Mouse (Mus musculus): Measurements from ENCODE around the gene Rhbdl3. TPM values are rescaled to one million over a fixed set of nuclear protein-coding genes. Genes with fewer than 3 reads are reported as not detected.

Rhbdl3 gene
- 7.3 and 8.3 TPM in 2 replicates for polyA plus RNA-seq (2015; fragmentation: Nextera tagmentation; extraction: Ambion mirVana)

- peaks cover 37% of the 10 kb centered on the region for H3K4me1 ChIP-seq
- ATAC-seq (ENCODE audit: insufficient number of reproducible peaks, low FRiP score, low TSS enrichment, low read depth), result peak; percentile 70
- peak within 1 kb of the TSS; percentile 97 for H3K4me2 ChIP-seq (replicated peaks)
- peak within 1 kb of the TSS; percentile 44; the same call in 1 of the 2 replicates for H3K27ac ChIP-seq (replicated peaks)
- no peaks in the 10 kb centered on the region for H3K36me3 ChIP-seq
- under 1% methylated on average over 67 of the region's 81 CpGs for WGBS
- H3K9me3 ChIP-seq (replicated peaks), result no peaks in the 10 kb centered on the region
- H3K4me3 ChIP-seq (replicated peaks), result peak within 1 kb of the TSS; percentile 73
- peak within 1 kb of the TSS; percentile 62 for H3K9ac ChIP-seq
- H3K27me3 ChIP-seq, result peaks cover 32% of the 10 kb centered on the region
Measured at GRCm38 (mm10) chr11:80300551-80301315, at the start of gene Rhbdl3. Gene Rhbdl3, plus strand, starts transcription at chr11:80300912.

GRCm38 (mm10) chr11:80264137-80264536, 36.6 kb upstream of the Rhbdl3 start:
- H3K4me3 ChIP-seq (replicated peaks), result no peak overlapping the region
- no peak for ATAC-seq (ENCODE audit: insufficient number of reproducible peaks, low FRiP score, low TSS enrichment, low read depth)
- H3K27me3 ChIP-seq, result no peaks in the 10 kb centered on the region
- H3K4me2 ChIP-seq (replicated peaks), result no peak overlapping the region
- no peaks in the 10 kb centered on the region for H3K9me3 ChIP-seq (replicated peaks)
- no peak overlapping the region for H3K9ac ChIP-seq
- H3K4me1 ChIP-seq, result no peaks in the 10 kb centered on the region
- peaks cover 60% of the 10 kb centered on the region for H3K36me3 ChIP-seq
- H3K27ac ChIP-seq (replicated peaks), result no peak overlapping the region
- WGBS, result 93% methylated on average over 8 of the region's 8 CpGs

- no peak overlapping the region for H3K27ac ChIP-seq (replicated peaks)
- 73% methylated on average over 5 of the region's 5 CpGs for WGBS
Measured at GRCm38 (mm10) chr11:80271096-80271495, 29.6 kb upstream of the Rhbdl3 start.

DNA sequence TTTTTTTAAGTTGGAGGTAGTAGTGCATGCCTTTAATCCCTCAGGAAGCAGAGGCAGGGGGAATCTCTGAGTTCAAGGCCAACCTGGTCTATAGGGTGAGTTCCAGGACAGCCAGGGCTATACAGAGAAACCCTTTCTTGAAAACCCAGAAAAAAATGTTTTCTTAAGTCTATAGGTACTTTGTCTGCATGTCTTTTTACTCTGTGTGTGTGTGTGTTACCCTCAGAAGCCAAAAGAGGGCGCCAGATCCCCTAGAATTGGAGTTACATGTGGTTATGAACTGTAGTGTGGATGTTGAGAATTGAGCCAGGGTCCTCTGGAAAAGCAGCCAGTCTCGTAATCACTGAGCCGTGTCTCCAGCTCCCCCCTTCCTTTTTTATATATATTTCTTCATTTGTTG, 25.7 kb upstream of the Rhbdl3 start:
- H3K4me1 ChIP-seq, result no peaks in the 10 kb centered on the region
- no peaks in the 10 kb centered on the region; the same call in 1 of the 2 replicates for H3K9me3 ChIP-seq (replicated peaks)
- no peak overlapping the region for H3K9ac ChIP-seq
- H3K36me3 ChIP-seq, result no peaks in the 10 kb centered on the region
- H3K4me2 ChIP-seq (replicated peaks), result no peak overlapping the region
- H3K27ac ChIP-seq (replicated peaks), result no peak overlapping the region
- no peak overlapping the region for H3K4me3 ChIP-seq (replicated peaks)
- ATAC-seq (ENCODE audit: insufficient number of reproducible peaks, low FRiP score, low TSS enrichment, low read depth), result no peak
- WGBS, result 68% methylated on average over 3 of the region's 3 CpGs
- H3K27me3 ChIP-seq, result no peaks in the 10 kb centered on the region

More at GRCm38 (mm10) chr11:80271096-80271495, 29.6 kb upstream of the Rhbdl3 start:
- Histone ChIP-seq H3K27me3 (no peaks in the 10 kb centered on the region), H3K9me3 (replicated peaks) (no peaks in the 10 kb centered on the region; the same call in 1 of the 2 replicates), H3K4me3 (replicated peaks) (no peak overlapping the region), H3K4me1 (no peaks in the 10 kb centered on the region), H3K4me2 (replicated peaks) (no peak overlapping the region), H3K9ac (no peak overlapping the region), H3K36me3 (peaks cover 4% of the 10 kb centered on the region; the same call in 1 of the 2 replicates)
- ATAC-seq (ENCODE audit: insufficient number of reproducible peaks, low FRiP score, low TSS enrichment, low read depth), result no peak

DNA sequence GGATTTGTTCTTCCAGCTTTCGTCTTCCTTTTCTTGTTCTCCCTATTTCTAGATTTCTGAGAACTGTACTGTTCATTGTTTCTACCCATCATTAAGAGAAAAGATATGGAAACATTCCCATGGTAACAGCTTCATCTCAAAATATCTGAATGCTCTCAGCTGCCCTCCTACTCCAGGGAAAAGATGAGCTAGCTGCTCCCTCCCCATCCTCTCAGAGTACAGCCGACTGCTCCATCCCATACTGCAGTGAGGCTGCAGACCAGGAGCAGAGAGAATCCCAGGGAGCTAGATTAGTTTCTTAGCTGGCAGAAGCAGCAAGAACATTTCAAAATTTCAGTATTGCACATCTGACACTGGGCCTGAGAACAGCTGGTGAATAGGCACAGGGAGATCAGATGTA, 22.7 kb upstream of the Rhbdl3 start:
- H3K36me3 ChIP-seq, result no peaks in the 10 kb centered on the region
- H3K27ac ChIP-seq (replicated peaks), result no peak overlapping the region
- H3K9ac ChIP-seq, result no peak overlapping the region
- H3K4me3 ChIP-seq (replicated peaks), result no peak overlapping the region
- H3K4me2 ChIP-seq (replicated peaks), result no peak overlapping the region
- no peaks in the 10 kb centered on the region for H3K27me3 ChIP-seq
- no peaks in the 10 kb centered on the region; the same call in 1 of the 2 replicates for H3K9me3 ChIP-seq (replicated peaks)
- no peaks in the 10 kb centered on the region for H3K4me1 ChIP-seq
- ATAC-seq (ENCODE audit: insufficient number of reproducible peaks, low FRiP score, low TSS enrichment, low read depth), result no peak
- WGBS, result 55% methylated on average over 2 of the region's 2 CpGs

DNA sequence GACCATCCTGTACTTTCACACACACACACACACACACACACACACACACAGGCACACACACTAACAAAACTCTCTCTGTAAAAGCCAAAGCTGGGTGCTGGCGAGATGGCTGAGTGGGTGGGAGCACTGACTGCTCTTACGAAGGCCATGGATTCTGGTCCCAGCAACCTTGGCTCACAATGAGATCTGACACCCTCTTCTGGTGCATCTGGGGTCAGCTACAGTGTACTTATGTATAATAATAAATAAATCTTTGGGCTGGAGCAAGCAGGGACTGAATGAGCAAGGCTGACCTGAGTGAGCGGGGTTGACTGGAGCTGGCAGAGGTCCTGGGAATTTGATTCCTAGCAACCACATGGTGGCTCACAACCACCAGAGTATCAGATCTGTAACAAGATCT, 16.9 kb upstream of the Rhbdl3 start:
- Histone ChIP-seq H3K4me2 (replicated peaks) (no peak overlapping the region), H3K4me3 (replicated peaks) (no peak overlapping the region), H3K9me3 (replicated peaks) (no peaks in the 10 kb centered on the region), H3K27me3 (no peaks in the 10 kb centered on the region), H3K27ac (replicated peaks) (no peak overlapping the region), H3K36me3 (no peaks in the 10 kb centered on the region), H3K9ac (no peak overlapping the region), H3K4me1 (no peaks in the 10 kb centered on the region)
- no peak for ATAC-seq (ENCODE audit: insufficient number of reproducible peaks, low FRiP score, low TSS enrichment, low read depth)
- WGBS, result 65% methylated on average over 3 of the region's 3 CpGs

DNA sequence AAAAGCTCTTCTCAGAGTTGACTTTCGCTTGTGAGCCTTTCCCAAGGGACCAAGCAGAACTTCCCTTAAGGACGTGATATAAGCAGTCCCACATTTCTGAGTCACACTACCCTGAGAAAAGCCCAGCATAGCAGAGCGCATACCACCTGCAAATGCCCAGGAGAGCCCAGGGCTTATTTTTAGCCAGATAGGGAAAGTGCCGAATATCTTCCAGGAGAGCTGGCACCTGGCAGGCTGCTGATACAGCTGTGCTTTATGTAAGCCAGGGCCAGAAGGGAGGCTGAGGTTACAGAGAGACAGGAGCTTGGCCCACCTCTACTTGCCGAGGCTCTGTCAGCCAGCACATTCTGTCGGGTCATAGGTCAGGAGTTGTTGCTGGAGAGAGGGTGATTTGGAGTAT, 16.1 kb upstream of the Rhbdl3 start:
- H3K9ac ChIP-seq, result no peak overlapping the region
- no peaks in the 10 kb centered on the region for H3K36me3 ChIP-seq
- H3K4me1 ChIP-seq, result peaks cover 4% of the 10 kb centered on the region
- H3K9me3 ChIP-seq (replicated peaks), result no peaks in the 10 kb centered on the region
- ATAC-seq (ENCODE audit: insufficient number of reproducible peaks, low FRiP score, low TSS enrichment, low read depth), result no peak
- H3K27me3 ChIP-seq, result no peaks in the 10 kb centered on the region
- WGBS, result 38% methylated on average over 6 of the region's 6 CpGs
- H3K27ac ChIP-seq (replicated peaks), result no peak overlapping the region
- H3K4me3 ChIP-seq (replicated peaks), result no peak overlapping the region
- H3K4me2 ChIP-seq (replicated peaks), result no peak overlapping the region

DNA sequence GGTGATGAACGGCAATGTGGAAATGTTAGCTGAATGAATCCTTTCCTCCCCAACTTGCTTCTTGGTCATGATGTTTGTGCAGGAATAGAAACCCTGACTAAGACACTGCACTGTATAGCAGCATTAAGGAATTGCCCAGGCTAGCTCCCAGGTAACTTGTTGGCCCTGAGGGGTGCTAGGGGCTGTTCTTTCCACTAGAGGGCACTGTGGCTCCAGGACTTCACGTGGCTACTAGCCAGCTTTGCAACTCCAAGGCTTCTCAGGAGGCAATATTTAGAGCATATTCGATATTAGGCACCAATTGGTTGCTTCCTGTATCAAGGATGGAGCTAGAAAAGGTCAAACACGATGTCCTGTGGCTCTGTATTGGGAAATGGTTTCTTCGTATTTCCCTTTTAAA, 13.6 kb upstream of the Rhbdl3 start:
- Histone ChIP-seq H3K9me3 (replicated peaks) (peaks cover 7% of the 10 kb centered on the region; the same call in 1 of the 2 replicates), H3K4me3 (replicated peaks) (no peak overlapping the region), H3K36me3 (no peaks in the 10 kb centered on the region), H3K27ac (replicated peaks) (no peak overlapping the region), H3K27me3 (no peaks in the 10 kb centered on the region), H3K4me2 (replicated peaks) (no peak overlapping the region), H3K9ac (no peak overlapping the region), H3K4me1 (peaks cover 16% of the 10 kb centered on the region)
- ATAC-seq (ENCODE audit: insufficient number of reproducible peaks, low FRiP score, low TSS enrichment, low read depth), result no peak
- whole genome bisulfite sequencing, result 16% methylated on average over 5 of the region's 5 CpGs

DNA sequence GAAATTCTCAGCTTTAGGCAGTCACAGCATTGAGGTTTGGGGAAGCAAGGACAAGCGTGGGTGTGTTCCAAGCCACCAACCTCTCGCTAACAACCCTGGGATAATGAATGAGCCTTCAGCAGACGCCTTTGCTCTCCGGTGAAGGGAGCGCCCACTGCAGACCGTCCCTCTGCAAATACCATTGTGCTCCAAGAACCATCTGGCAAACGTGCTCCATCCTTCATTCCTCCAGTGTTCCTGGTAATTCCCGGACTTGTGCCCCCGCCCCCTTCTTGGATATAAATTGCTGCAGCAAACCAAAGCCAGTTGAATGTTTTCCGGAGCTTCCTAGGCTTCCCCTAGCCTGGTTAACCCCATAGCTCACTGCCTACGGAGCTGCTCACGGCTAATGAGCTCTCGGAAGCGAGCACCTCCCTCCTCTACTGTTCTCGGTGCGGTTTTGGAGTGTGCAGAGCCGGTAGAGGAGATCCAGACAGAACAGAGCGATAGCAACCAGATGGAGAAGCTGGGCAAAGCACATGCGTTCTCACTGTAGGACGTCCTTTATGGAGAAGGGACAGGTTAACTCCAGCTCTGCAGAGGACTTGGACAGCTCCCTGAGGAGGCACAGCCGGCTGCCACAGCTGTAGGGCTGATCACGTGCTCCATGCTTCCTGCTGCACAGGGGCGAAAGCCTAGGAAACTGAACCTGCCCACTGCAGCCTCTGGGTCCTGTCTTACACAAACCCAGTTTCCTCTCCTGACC, 10.8 kb upstream of the Rhbdl3 start:
- 2% methylated on average over 23 of the region's 23 CpGs for WGBS
- Histone ChIP-seq H3K9ac (no peak overlapping the region; the same call in 1 of the 2 replicates), H3K4me1 (peaks cover 20% of the 10 kb centered on the region), H3K27ac (replicated peaks) (peak overlapping the region; percentile 24; the same call in 1 of the 2 replicates), H3K4me3 (replicated peaks) (peak overlapping the region; percentile 31), H3K27me3 (no peaks in the 10 kb centered on the region), H3K36me3 (no peaks in the 10 kb centered on the region), H3K4me2 (replicated peaks) (peak overlapping the region; percentile 52), H3K9me3 (replicated peaks) (peaks cover 7% of the 10 kb centered on the region; the same call in 1 of the 2 replicates)
- ATAC-seq (ENCODE audit: insufficient number of reproducible peaks, low FRiP score, low TSS enrichment, low read depth), result peak; percentile 73

DNA sequence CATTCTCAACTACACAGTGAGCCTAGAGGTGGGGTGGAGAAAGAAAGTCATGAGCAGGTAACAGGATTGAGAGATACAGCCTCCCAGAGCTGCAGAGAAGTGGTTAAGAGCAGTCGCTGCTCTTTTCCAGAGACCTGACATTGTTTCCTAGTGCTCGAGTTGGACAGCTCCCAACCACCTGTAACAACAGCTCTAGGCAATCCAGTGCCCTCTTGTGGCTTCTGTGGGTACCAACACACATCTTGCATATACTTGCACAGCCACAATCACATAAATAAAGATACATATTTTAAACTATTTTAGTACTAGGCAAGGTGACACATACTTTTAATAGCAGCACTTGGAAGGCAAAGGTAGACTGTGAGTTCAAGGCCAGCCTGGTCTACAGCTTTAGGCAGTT, 9.7 kb upstream of the Rhbdl3 start:
- Histone ChIP-seq H3K36me3 (no peaks in the 10 kb centered on the region), H3K4me3 (replicated peaks) (no peak overlapping the region), H3K27ac (replicated peaks) (no peak overlapping the region), H3K27me3 (peaks cover 6% of the 10 kb centered on the region; the same call in 1 of the 2 replicates), H3K4me1 (peaks cover 30% of the 10 kb centered on the region), H3K9me3 (replicated peaks) (peaks cover 7% of the 10 kb centered on the region; the same call in 1 of the 2 replicates), H3K4me2 (replicated peaks) (no peak overlapping the region), H3K9ac (no peak overlapping the region)
- no peak for ATAC-seq (ENCODE audit: insufficient number of reproducible peaks, low FRiP score, low TSS enrichment, low read depth)
- 63% methylated on average over 2 of the region's 2 CpGs for WGBS

GRCm38 (mm10) chr11:80292463-80292862, 8.2 kb upstream of the Rhbdl3 start:
- H3K4me1 ChIP-seq, result peaks cover 30% of the 10 kb centered on the region
- no peaks in the 10 kb centered on the region for H3K36me3 ChIP-seq
- peaks cover 11% of the 10 kb centered on the region; the same call in 1 of the 2 replicates for H3K27me3 ChIP-seq
- WGBS, result 45% methylated on average over 7 of the region's 7 CpGs
- H3K9ac ChIP-seq, result no peak overlapping the region
- no peak overlapping the region for H3K4me2 ChIP-seq (replicated peaks)
- H3K9me3 ChIP-seq (replicated peaks), result peaks cover 7% of the 10 kb centered on the region; the same call in 1 of the 2 replicates
- no peak overlapping the region for H3K27ac ChIP-seq (replicated peaks)
- no peak for ATAC-seq (ENCODE audit: insufficient number of reproducible peaks, low FRiP score, low TSS enrichment, low read depth)
- H3K4me3 ChIP-seq (replicated peaks), result no peak overlapping the region
